Mouse (Mus musculus) lung, postnatal 0 days (tissue): ENCODE measurements around the gene Tll1.

Experiments used
- CTCF ChIP-seq: IDR thresholded peaks from 2 replicates; pipeline ENCODE4 v1.5.1; 2016; ENCODE audit warnings: antibody characterized with exemption, mild to moderate bottlenecking
- EP300 ChIP-seq: IDR thresholded peaks from 2 replicates; pipeline ENCODE4 v1.6.1; 2016; ENCODE audit warnings: antibody characterized with exemption, mild to moderate bottlenecking, control low read depth

DNA sequence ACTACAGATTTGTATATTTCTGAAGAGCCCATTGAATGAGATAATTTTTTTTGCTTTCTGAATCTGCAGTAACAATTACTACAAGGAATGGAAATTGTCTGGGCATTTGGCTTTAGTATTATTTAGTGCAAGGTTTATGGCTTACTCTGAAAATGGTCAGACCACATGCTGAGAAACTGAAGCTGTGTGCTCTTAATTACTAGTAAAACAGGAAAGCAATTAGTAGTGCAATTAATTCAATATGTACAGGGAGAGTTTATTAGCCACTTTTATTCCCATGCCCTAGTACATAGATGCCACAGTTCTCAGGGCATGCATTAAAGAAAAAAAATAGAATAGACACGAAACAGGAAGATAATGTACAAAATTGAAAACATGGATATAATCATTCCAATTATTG is 10.2 kb upstream of the Tll1 start:
- TF ChIP-seq CTCF (no peak), EP300 (no peak)
